Mouse (Mus musculus) liver, adult 2 months (tissue): ENCODE results near the gene Snapc4. TPM values are rescaled to one million over a fixed set of nuclear protein-coding genes. Genes with fewer than 3 reads are reported as not detected.

Experiments used
- DNase-seq: peaks from one replicate; pipeline ENCODE4 v3.0.0-alpha.2; 2011; ENCODE audit warnings: low read depth, low spot score; ENCODE audit errors: extremely low read depth
- H3K27ac ChIP-seq: fragments of 200-500 bp; replicated peaks from 2 replicates; pipeline ENCODE4 v1.5.1; 2012; ENCODE audit warnings: low read depth, mild to moderate bottlenecking, control low read depth, inconsistent platforms, low read length; ENCODE audit not compliant: insufficient read depth
- H3K27me3 ChIP-seq: fragments of 200-500 bp; 2 replicates; pipeline ENCODE4 v1.6.1; 2012; ENCODE audit warnings: mild to moderate bottlenecking, moderate library complexity, low read length, inconsistent platforms; ENCODE audit not compliant: control insufficient read depth, insufficient read depth
- H3K36me3 ChIP-seq: fragments of 200-500 bp; 2 replicates; pipeline ENCODE4 v1.6.1; 2012; ENCODE audit warnings: low read length, inconsistent platforms; ENCODE audit not compliant: control insufficient read depth, insufficient read depth
- H3K4me1 ChIP-seq: fragments of 200-500 bp; 2 replicates; pipeline ENCODE4 v1.6.1; 2011; ENCODE audit warnings: low read length; ENCODE audit not compliant: control insufficient read depth, insufficient read depth
- H3K4me3 ChIP-seq: fragments of 200-500 bp; 2 replicates; pipeline ENCODE4 v1.5.1; 2011; ENCODE audit warnings: low read depth, mild to moderate bottlenecking, control low read depth, low read length, moderate library complexity; ENCODE audit not compliant: insufficient read depth
- H3K79me2 ChIP-seq: fragments of 200-500 bp; 2 replicates; pipeline ENCODE4 v1.6.1; 2012; ENCODE audit warnings: inconsistent platforms, mild to moderate bottlenecking, low read length, moderate library complexity; ENCODE audit not compliant: control insufficient read depth, insufficient read depth
- H3K9ac ChIP-seq: fragments of 200-500 bp; 2 replicates; pipeline ENCODE4 v1.6.1; 2012; ENCODE audit warnings: low read depth, mild to moderate bottlenecking, control low read depth, inconsistent platforms, low read length
- CTCF ChIP-seq: fragments of 200-500 bp; IDR thresholded peaks from 2 replicates; pipeline ENCODE4 v1.5.1; 2011; ENCODE audit warnings: low read depth, low read length, control low read depth
- POLR2A ChIP-seq: fragments of 200-500 bp; IDR thresholded peaks from 2 replicates; pipeline ENCODE4 v1.6.1; 2011; ENCODE audit warnings: low read length, control low read depth; ENCODE audit not compliant: insufficient read depth; ENCODE audit errors: extremely low read depth
- WGBS: fragments of 180-500 bp; shearing (Covaris S2); methylation state at CpG from one replicate; pipeline ENCODE4 v1.1.7; 2018; 5-methylcytosine and 5-hydroxymethylcytosine counted together
- polyA plus RNA-seq: library from polyadenylated mRNA; depleted of rRNA; stranded (reverse); fragments of >200 nt; gene quantifications from 2 replicates; pipeline ENCODE4 v1.2.3, GENCODE M21; 2012
- total RNA-seq: library from RNA; depleted of rRNA; stranded (reverse); fragments of >200 nt; gene quantifications from 2 replicates; pipeline ENCODE4 v1.2.3, GENCODE M21; 2014

Gene Snapc4
- total and polyA plus RNA-seq, 2 experiments = 7.5 to 14.3 TPM

DNA sequence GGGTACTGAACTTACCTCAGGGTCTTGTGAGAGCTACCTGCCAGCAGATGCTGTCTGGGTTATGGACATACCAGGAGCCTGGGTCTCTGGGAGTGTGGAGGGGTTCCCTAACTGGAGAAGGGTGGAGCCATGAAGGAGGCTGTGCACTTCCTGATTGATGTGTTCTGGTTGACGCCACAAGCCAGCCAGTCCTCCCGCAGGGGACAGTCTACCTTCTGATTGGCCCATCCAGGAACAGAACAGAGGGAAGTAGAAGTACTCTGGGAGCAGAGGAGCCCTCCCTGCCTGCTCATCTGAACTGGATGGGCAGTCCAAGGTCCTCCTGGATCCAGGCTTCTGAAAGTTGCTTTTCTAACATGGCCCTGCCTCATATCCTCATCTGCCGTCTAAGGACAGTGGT lies 19.7 kb downstream of the Snapc4 start, which contains the start of gene Card9:
TSS of gene Card9 (minus strand) at position 147 of the 400 bp plus-strand sequence.
- 65% methylated on average over 3 of the region's 3 CpGs for WGBS
- Histone ChIP-seq H3K4me1 (no peaks in the 10 kb centered on the region), H3K27me3 (no peaks in the 10 kb centered on the region), H3K79me2 (no peaks in the 10 kb centered on the region), H3K36me3 (no peaks in the 10 kb centered on the region), H3K27ac (no peak within 1 kb of the TSS), H3K4me3 (no peak within 1 kb of the TSS), H3K9ac (no peak within 1 kb of the TSS)
- TF ChIP-seq CTCF = no peak
- TF ChIP-seq POLR2A = no peak
- peak; percentile 16 for DNase-seq

DNA sequence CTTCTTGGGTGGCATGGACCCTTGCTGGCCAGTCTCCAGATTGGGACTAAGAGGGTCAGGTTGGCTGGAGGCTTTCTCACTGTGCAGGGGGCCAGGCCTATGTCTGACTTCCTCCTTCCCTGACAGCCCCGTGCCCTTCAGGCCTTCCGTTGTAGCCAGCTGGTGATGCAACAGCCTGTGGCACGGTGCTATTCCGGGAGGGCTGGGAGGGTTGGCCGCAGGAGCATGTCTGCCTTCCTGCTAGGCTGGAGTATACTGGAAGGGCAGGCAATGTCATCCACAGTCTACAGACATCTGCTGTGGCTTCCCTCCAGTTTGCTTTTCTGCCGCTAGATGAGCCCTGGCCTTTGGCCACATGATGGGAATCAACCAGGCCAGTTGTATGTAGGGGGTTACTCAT lies 20.5 kb downstream of the Snapc4 start:
- no peak for DNase-seq

DNA sequence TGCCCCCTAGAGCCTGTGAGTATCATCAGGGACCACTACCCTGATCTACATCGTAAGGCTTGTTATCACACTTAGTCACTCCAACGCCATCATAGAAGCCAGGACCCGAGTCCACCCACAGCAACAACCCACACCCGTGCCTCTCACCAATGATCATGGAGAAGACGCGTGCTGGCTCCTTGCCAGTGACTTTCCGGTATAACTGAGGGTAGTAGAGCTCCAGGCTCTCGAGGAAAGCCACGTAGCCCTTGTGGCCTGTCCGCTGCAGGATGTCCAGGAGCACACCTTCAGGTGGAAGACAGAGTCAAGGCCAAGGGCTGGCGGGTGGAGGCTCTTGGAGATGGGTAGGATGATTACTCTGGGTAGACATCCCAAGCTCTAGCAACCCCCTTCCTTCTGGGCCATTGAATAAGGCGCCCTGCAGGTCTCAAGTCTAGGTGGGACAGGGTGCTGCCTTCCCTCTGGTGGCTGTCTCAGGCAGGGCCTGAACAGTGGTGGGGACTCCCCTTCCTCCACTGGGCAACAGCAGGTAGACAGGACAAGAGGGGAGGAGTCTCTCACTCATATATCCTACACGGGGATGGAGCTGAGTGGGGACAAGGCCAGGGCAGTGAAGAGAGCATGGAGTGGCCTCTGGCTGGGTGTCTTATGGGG lies 21.7 kb downstream of the Snapc4 start:
- H3K27ac ChIP-seq = no peak overlapping the region
- no peak overlapping the region for H3K4me3 ChIP-seq
- H3K79me2 ChIP-seq = no peaks in the 10 kb centered on the region
- no peak overlapping the region for H3K9ac ChIP-seq
- H3K4me1 ChIP-seq = no peaks in the 10 kb centered on the region
- WGBS = 86% methylated on average over 13 of the region's 13 CpGs
- DNase-seq = no peak
- H3K27me3 ChIP-seq = no peaks in the 10 kb centered on the region
- TF ChIP-seq POLR2A (no peak), CTCF (no peak)
- no peaks in the 10 kb centered on the region for H3K36me3 ChIP-seq

More for the DNA sequence above, 20.5 kb downstream of the Snapc4 start:
- Histone ChIP-seq H3K79me2 (no peaks in the 10 kb centered on the region), H3K27ac (no peak overlapping the region), H3K27me3 (no peaks in the 10 kb centered on the region), H3K36me3 (no peaks in the 10 kb centered on the region), H3K4me1 (no peaks in the 10 kb centered on the region), H3K4me3 (no peak overlapping the region), H3K9ac (no peak overlapping the region)
- TF ChIP-seq CTCF (no peak), POLR2A (no peak)
- 55% methylated on average over 6 of the region's 6 CpGs for WGBS

DNA sequence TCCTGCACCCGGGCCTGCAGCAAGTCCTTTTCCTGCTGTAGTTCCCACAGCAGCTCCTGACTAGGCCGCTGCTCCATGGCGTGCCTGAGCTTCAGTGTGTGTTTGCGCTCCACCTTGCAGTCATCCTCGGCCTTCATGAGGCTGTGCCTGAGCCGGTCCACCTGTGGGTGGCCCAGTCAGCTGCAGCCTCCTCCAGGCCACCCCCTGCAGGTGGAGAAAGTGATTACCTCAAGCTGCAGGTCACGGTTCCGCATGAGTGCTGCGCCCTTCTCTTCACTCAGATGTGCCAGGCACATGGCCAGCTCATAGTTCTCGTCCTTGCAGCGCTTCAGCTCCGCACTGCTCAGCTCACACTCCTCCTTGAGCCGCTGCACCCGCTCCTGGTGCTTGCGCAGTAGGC lies 23.0 kb downstream of the Snapc4 start:
- Histone ChIP-seq H3K27ac (no peak overlapping the region), H3K27me3 (no peaks in the 10 kb centered on the region), H3K9ac (no peak overlapping the region), H3K4me3 (no peak overlapping the region), H3K79me2 (peaks cover 1% of the 10 kb centered on the region; the same call in 1 of the 2 replicates), H3K36me3 (no peaks in the 10 kb centered on the region), H3K4me1 (peaks cover 5% of the 10 kb centered on the region; the same call in 1 of the 2 replicates)
- 71% methylated on average over 15 of the region's 15 CpGs for WGBS
- DNase-seq = no peak
- TF ChIP-seq CTCF = no peak
- no peak for TF ChIP-seq POLR2A

DNA sequence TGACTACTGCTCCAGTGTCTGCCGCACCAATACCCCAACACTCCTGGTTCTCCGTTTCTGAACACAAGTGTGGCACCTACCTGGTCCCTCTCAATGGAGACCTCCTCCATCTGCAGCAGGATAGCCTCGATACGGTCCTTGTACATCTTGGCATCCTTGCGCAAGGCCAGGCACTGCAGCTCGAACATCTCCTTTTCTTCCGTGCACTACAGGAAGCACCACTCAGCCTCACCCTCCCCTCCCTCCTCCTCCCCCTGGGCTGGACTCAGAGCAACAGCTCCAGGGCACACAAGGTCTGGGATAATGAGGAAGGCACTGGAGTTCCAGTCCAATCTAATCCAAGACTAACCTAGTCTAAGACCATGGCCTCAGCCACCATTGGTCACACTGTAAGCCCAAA lies 23.8 kb downstream of the Snapc4 start:
- H3K9ac ChIP-seq = no peak overlapping the region
- no peak for DNase-seq
- H3K79me2 ChIP-seq = peaks cover 4% of the 10 kb centered on the region; the same call in 1 of the 2 replicates
- H3K27me3 ChIP-seq = no peaks in the 10 kb centered on the region
- H3K4me3 ChIP-seq = no peak overlapping the region
- H3K27ac ChIP-seq = no peak overlapping the region
- TF ChIP-seq CTCF (no peak), POLR2A (no peak)
- no peaks in the 10 kb centered on the region for H3K36me3 ChIP-seq
- H3K4me1 ChIP-seq = peaks cover 6% of the 10 kb centered on the region; the same call in 1 of the 2 replicates
- WGBS = 79% methylated on average over 7 of the region's 7 CpGs

DNA sequence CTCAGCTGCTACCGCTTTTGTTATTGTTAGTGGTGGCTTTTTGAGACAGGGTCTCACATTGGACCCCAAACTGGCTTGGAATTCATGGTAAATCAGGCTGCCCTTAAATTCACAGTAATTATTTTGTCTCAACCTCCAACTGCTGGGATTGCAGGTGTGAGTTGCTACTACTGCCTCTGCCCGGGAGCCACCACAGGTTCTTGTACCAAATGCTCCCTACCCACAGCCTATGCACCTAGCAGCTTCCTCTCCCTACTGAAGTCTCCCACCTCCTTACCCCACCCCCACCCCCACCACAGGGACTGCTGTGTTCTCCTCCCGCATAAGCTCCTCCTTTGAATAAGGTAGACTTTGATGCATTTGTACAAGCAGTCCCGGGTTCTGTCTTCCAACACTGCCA lies 24.2 kb downstream of the Snapc4 start:
- Histone ChIP-seq H3K27me3 (no peaks in the 10 kb centered on the region), H3K4me1 (peaks cover 7% of the 10 kb centered on the region), H3K9ac (no peak overlapping the region), H3K4me3 (no peak overlapping the region), H3K79me2 (peaks cover 4% of the 10 kb centered on the region; the same call in 1 of the 2 replicates), H3K36me3 (no peaks in the 10 kb centered on the region), H3K27ac (no peak overlapping the region)
- WGBS = 97% methylated on average over 4 of the region's 4 CpGs
- TF ChIP-seq POLR2A (no peak), CTCF (no peak)
- DNase-seq = no peak
